Mouse (Mus musculus) CH12.LX (cell line): Measurements from ENCODE around the gene Macc1. TPM values are rescaled to one million over a fixed set of nuclear protein-coding genes. Genes with fewer than 3 reads are reported as not detected.

Source experiments
- DNase-seq: peaks from one replicate; pipeline ENCODE4 v3.0.0-alpha.2; 2013; ENCODE audit errors: extremely low read depth
- H3K27ac ChIP-seq: 2 replicates; pipeline ENCODE4 v1.5.1; 2012; ENCODE audit warnings: low read depth, mild to moderate bottlenecking, control low read depth, moderate library complexity; ENCODE audit not compliant: insufficient read depth
- H3K27me3 ChIP-seq: replicated peaks from 2 replicates; pipeline ENCODE3; 2012; ENCODE audit warnings: inconsistent platforms
- H3K36me3 ChIP-seq, 2 experiments: replicated peaks in 1 of 2; 2 replicates each; pipeline versions ENCODE3 to v1.6.1; 2012; ENCODE audit warnings: inconsistent platforms in 1 of 2, low read length in 1 of 2, mild to moderate bottlenecking in 1 of 2, mixed read lengths in 1 of 2, moderate library complexity in 1 of 2; ENCODE audit not compliant: control insufficient read depth in 1 of 2, insufficient read depth in 1 of 2
- H3K4me1 ChIP-seq, 2 experiments: 2 replicates each; pipeline ENCODE4 v1.6.1; 2012; ENCODE audit warnings: inconsistent platforms in 1 of 2, moderate library complexity in 1 of 2; ENCODE audit not compliant: insufficient read depth in 2 of 2, control insufficient read depth in 1 of 2
- H3K4me2 ChIP-seq: 2 replicates; pipeline ENCODE4 v1.6.1; 2012; ENCODE audit warnings: low read depth, mild to moderate bottlenecking, control low read depth; ENCODE audit not compliant: poor library complexity, insufficient read depth, severe bottlenecking
- H3K4me3 ChIP-seq, 3 experiments: fragments of 150-350 bp in 1 of 3; sonication (generic) in 1 of 3; replicated peaks in 1 of 3; 2 replicates each; pipeline versions ENCODE3 to v1.5.1; 2011 to 2012; ENCODE audit warnings: low read depth in 2 of 3, low read length in 2 of 3, mild to moderate bottlenecking in 2 of 3, moderate library complexity in 2 of 3, control low read depth in 1 of 3, improper control_type of control experiment in 1 of 3, inconsistent platforms in 1 of 3, mixed read lengths in 1 of 3; ENCODE audit not compliant: poor library complexity in 1 of 3
- H3K79me2 ChIP-seq: replicated peaks from 2 replicates; pipeline ENCODE4 v1.6.1; 2012; ENCODE audit warnings: mild to moderate bottlenecking, moderate library complexity; ENCODE audit not compliant: control insufficient read depth, poor library complexity, insufficient read depth, severe bottlenecking; ENCODE audit errors: extremely low read depth
- H3K9ac ChIP-seq: 2 replicates; pipeline ENCODE4 v1.6.1; 2012; ENCODE audit warnings: low read depth, mild to moderate bottlenecking, control low read depth, moderate library complexity; ENCODE audit not compliant: insufficient read depth
- H3K9me3 ChIP-seq: replicated peaks from 2 replicates; pipeline ENCODE3; 2012; ENCODE audit warnings: low read length, inconsistent platforms, mixed read lengths
- BHLHE40 ChIP-seq: IDR thresholded peaks from 2 replicates; pipeline ENCODE4 v1.6.1; 2011; ENCODE audit warnings: mild to moderate bottlenecking, low read depth, low read length, improper control_type of control experiment
- CTCF ChIP-seq, 2 experiments: IDR thresholded peaks in 1 of 2; conservative IDR thresholded peaks in 1 of 2; 2 replicates each; pipeline ENCODE4 v1.5.1; 2011 to 2012; ENCODE audit warnings: low read depth in 2 of 2, low read length in 2 of 2, improper control_type of control experiment in 1 of 2, inconsistent platforms in 1 of 2, mild to moderate bottlenecking in 1 of 2, moderate library complexity in 1 of 2
- E2F4 ChIP-seq: IDR thresholded peaks from 2 replicates; pipeline ENCODE4 v1.6.1; 2011; ENCODE audit warnings: low read depth, low read length, improper control_type of control experiment; ENCODE audit not compliant: insufficient replicate concordance
- EP300 ChIP-seq: IDR thresholded peaks from 2 replicates; pipeline ENCODE4 v1.6.1; 2011; ENCODE audit warnings: low read length, improper control_type of control experiment
- ETS1 ChIP-seq: conservative IDR thresholded peaks from 2 replicates; pipeline ENCODE4 v1.6.1; 2012; ENCODE audit warnings: low read depth, mild to moderate bottlenecking, inconsistent platforms, low read length, improper control_type of control experiment, moderate library complexity
- GABPA ChIP-seq: IDR thresholded peaks from 2 replicates; pipeline ENCODE4 v1.6.1; 2012; ENCODE audit warnings: low read depth, low read length, improper control_type of control experiment, inconsistent platforms; ENCODE audit not compliant: insufficient replicate concordance
- IRF4 ChIP-seq: IDR thresholded peaks from 2 replicates; pipeline ENCODE4 v1.6.1; 2014; ENCODE audit warnings: low read depth, mild to moderate bottlenecking, inconsistent platforms, low read length, improper control_type of control experiment
- JUND ChIP-seq: conservative IDR thresholded peaks from 2 replicates; pipeline ENCODE4 v1.6.1; 2011; ENCODE audit warnings: low read depth, low read length, improper control_type of control experiment
- MAX ChIP-seq: IDR thresholded peaks from 2 replicates; pipeline ENCODE4 v1.6.1; 2011; ENCODE audit warnings: low read length, improper control_type of control experiment
- MAZ ChIP-seq: IDR thresholded peaks from 2 replicates; pipeline ENCODE4 v1.6.1; 2012; ENCODE audit warnings: low read depth, mild to moderate bottlenecking, inconsistent platforms, low read length, improper control_type of control experiment, moderate library complexity
- MEF2A ChIP-seq: IDR thresholded peaks from 2 replicates; pipeline ENCODE4 v1.6.1; 2014; ENCODE audit warnings: low read depth, mild to moderate bottlenecking, inconsistent platforms, low read length, improper control_type of control experiment, borderline replicate concordance
- MXI1 ChIP-seq: IDR thresholded peaks from 2 replicates; pipeline ENCODE4 v1.6.1; 2011; ENCODE audit warnings: mild to moderate bottlenecking, low read depth, low read length, improper control_type of control experiment
- NELFE ChIP-seq: IDR thresholded peaks from 2 replicates; pipeline ENCODE4 v1.6.1; 2011; ENCODE audit warnings: low read depth, low read length, improper control_type of control experiment
- POLR2AphosphoS2 ChIP-seq: IDR thresholded peaks from 2 replicates; pipeline ENCODE4 v1.6.1; 2011; ENCODE audit warnings: low read depth, low read length, improper control_type of control experiment
- RAD21 ChIP-seq: IDR thresholded peaks from 2 replicates; pipeline ENCODE4 v1.6.1; 2011; ENCODE audit warnings: low read depth, mild to moderate bottlenecking, low read length, improper control_type of control experiment, moderate library complexity
- SIN3A ChIP-seq: IDR thresholded peaks from 2 replicates; pipeline ENCODE4 v1.6.1; 2012; ENCODE audit warnings: low read length, improper control_type of control experiment, inconsistent platforms
- TCF12 ChIP-seq: IDR thresholded peaks from 2 replicates; pipeline ENCODE4 v1.6.1; 2014; ENCODE audit warnings: low read depth, mild to moderate bottlenecking, inconsistent platforms, low read length, improper control_type of control experiment
- UBTF ChIP-seq: IDR thresholded peaks from 2 replicates; pipeline ENCODE4 v1.6.1; 2012; ENCODE audit warnings: low read depth, mild to moderate bottlenecking, inconsistent platforms, low read length, improper control_type of control experiment, moderate library complexity
- USF1 ChIP-seq: IDR thresholded peaks from 2 replicates; pipeline ENCODE4 v1.6.1; 2014; ENCODE audit warnings: low read depth, mild to moderate bottlenecking, inconsistent platforms, low read length, improper control_type of control experiment
- ZC3H11A ChIP-seq: IDR thresholded peaks from 2 replicates; pipeline ENCODE4 v1.6.1; 2012; ENCODE audit warnings: low read depth, mild to moderate bottlenecking, inconsistent platforms, low read length, improper control_type of control experiment
- ZKSCAN1 ChIP-seq: IDR thresholded peaks from 2 replicates; pipeline ENCODE4 v1.6.1; 2012; ENCODE audit warnings: low read depth, inconsistent platforms, low read length, improper control_type of control experiment, borderline replicate concordance
- ZMIZ1 ChIP-seq: IDR thresholded peaks from 2 replicates; pipeline ENCODE4 v1.6.1; 2012; ENCODE audit warnings: low read depth, mild to moderate bottlenecking, inconsistent platforms, low read length, improper control_type of control experiment
- dilution Hi-C: fragments of 300-500 bp; cut with MboI; formaldehyde crosslinking; loops from 2 replicates; pipeline ENCODE4 v1.14.3; 2020; ENCODE audit warnings: low sequenced_read_pairs; ENCODE audit not compliant: extremely low pct_unique_long_range_greater_than_20kb, extremely low pct_ligation_motif_present
- in situ Hi-C: fragments of 300-500 bp; cut with MboI; formaldehyde crosslinking; loops from 3 replicates; pipeline ENCODE4 v1.14.3; 2019; ENCODE audit warnings: low sequenced_read_pairs, low pct_ligation_motif_present, low pct_unique_long_range_greater_than_20kb, mixed read lengths
- polyA plus RNA-seq: library from polyadenylated mRNA; unstranded; fragments of >175 nt; gene quantifications from 2 replicates; pipeline ENCODE4 v1.2.1, GENCODE M21; 2012; ENCODE audit warnings: low read depth; ENCODE audit not compliant: insufficient read length
- total RNA-seq, 2 experiments: library from RNA; depleted of rRNA; stranded (reverse); fragments of 300-350 nt in 1 of 2; fragments of >200 nt in 1 of 2; gene quantifications; 2 replicates each; pipeline ENCODE4 v1.2.3; 2012 to 2014

Macc1 gene
- total and polyA plus RNA-seq, 3 experiments, result 0.04 to 0.19 (median 0.13) TPM

DNA sequence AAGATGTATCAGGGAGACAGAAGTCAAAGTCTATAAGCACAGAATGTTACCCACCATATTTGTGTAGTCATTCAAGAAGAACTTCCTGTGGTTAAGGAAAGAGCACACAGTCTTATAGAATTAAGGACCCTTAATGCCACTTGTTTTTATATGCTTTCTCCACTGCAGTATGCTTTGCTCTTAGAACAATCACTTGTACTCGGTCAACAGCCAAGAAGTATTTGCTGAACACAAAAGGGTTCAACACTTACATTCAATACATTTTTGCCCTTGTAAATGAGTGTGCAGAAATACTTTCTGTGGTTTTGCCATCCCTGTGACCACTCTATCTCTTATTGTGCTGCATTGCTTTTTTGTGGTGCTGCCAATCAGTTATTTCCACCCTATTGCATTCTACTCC lies 67.8 kb downstream of the Macc1 start:
- no peak for TF ChIP-seq JUND
- no peak for TF ChIP-seq RAD21
- no peak for TF ChIP-seq CTCF (conservative IDR thresholded peaks at IDR 0.05 in 1 of 2, IDR thresholded peaks at IDR 0.05 in 1 of 2; ENCODE audit: low read depth in 2 of 2, low read length in 2 of 2)
- TF ChIP-seq NELFE, result no peak
- no peak for TF ChIP-seq ETS1
- TF ChIP-seq BHLHE40, result no peak
- TF ChIP-seq POLR2AphosphoS2, result no peak
- no peak for TF ChIP-seq MXI1
- no peak for TF ChIP-seq SIN3A
- TF ChIP-seq GABPA, result no peak
- no peak for TF ChIP-seq E2F4
- no peak for TF ChIP-seq MEF2A
- no peak for TF ChIP-seq TCF12
- TF ChIP-seq USF1, result no peak
- no peak for TF ChIP-seq MAX
- TF ChIP-seq MAZ, result no peak
- no peak for TF ChIP-seq IRF4
- TF ChIP-seq ZMIZ1, result no peak
- no peak for TF ChIP-seq EP300
- Histone ChIP-seq H3K79me2 (no peaks in the 10 kb centered on the region), H3K4me2 (no peak overlapping the region), H3K9me3 (no peaks in the 10 kb centered on the region), H3K9ac (no peak overlapping the region), H3K27ac (no peak overlapping the region), H3K27me3 (no peaks in the 10 kb centered on the region), H3K36me3 (no peaks in the 10 kb centered on the region), H3K4me1 (peaks cover 0 to 18% of the 10 kb centered on the region in 2 experiments; a peak in 2 of 4 replicates), H3K4me3 (no peak overlapping the region)
- in situ Hi-C loops, result no loop called here
- dilution Hi-C loops, result no loop called here
- DNase-seq, result no peak

DNA sequence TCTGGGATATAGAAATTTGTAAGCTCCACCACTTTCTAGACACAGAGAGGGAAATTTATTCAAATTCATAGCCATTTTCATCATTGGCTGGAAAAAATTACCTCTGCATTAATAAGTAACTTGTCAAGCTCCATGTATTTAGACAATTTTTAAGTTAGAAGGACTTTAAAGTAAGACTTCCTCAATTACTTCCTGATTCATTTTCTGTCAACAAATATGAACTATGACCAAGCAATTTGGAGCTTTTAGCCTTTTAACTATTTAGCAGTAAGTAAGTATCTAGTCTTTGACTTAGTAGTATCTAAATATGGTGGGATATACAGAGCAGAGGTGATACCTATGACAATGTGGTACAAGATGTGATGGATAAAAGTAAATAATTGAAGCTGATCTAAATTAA lies 72.2 kb downstream of the Macc1 start:
- no peaks in the 10 kb centered on the region for H3K27me3 ChIP-seq

More for the DNA sequence above, 72.2 kb downstream of the Macc1 start:
- Histone ChIP-seq H3K4me1 (peaks cover 3 to 33% of the 10 kb centered on the region in 2 experiments; a peak in 2 of 4 replicates), H3K4me2 (no peak overlapping the region), H3K9ac (no peak overlapping the region), H3K9me3 (no peaks in the 10 kb centered on the region), H3K4me3 (no peak overlapping the region), H3K36me3 (no peaks in the 10 kb centered on the region), H3K27ac (no peak overlapping the region), H3K79me2 (no peaks in the 10 kb centered on the region)
- in situ Hi-C loops, result no loop called here
- TF ChIP-seq UBTF (no peak), ZKSCAN1 (no peak), MXI1 (no peak), TCF12 (no peak), ZC3H11A (no peak), IRF4 (no peak), E2F4 (no peak)
- dilution Hi-C loops, result no loop called here
- DNase-seq, result no peak
